Mouse (Mus musculus) forelimb bud, embryonic 11.5 days (tissue): ENCODE data around the gene Polr3a.

Experiments
- DNase-seq: peaks from one replicate; pipeline ENCODE4 v3.0.0-alpha.2; 2012; ENCODE audit warnings: low read depth, low spot score

Gene Polr3a

DNA sequence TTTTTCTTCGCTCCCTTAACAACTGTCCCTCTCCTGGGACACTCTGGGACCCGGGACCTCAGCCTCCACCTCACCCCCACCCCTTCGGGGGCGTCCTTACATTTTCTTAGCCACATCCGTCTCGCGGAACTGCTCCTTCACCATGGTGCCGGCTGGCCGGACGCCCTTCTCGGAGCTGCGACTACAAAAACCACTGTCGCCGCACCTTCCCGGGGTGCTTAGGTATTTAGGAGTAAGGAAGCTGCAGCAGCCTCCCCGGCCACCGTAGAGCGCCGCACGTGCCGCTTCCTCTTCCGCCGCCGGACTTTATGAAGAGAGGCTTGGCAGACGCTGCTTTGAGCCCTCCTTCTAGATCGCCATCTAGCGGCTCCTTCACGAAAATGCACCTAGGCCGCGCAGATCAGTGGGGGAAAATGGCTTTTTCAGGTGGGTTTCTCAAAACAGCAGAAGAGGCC lies at the start of gene Polr3a, which contains the start of gene Rps24:
Gene Polr3a (minus strand): TSS at position 286 of the 455 bp plus-strand sequence.
Gene Rps24 (plus strand): TSS at position 353 of the 455 bp plus-strand sequence.
- peak; percentile 96 for DNase-seq

DNA sequence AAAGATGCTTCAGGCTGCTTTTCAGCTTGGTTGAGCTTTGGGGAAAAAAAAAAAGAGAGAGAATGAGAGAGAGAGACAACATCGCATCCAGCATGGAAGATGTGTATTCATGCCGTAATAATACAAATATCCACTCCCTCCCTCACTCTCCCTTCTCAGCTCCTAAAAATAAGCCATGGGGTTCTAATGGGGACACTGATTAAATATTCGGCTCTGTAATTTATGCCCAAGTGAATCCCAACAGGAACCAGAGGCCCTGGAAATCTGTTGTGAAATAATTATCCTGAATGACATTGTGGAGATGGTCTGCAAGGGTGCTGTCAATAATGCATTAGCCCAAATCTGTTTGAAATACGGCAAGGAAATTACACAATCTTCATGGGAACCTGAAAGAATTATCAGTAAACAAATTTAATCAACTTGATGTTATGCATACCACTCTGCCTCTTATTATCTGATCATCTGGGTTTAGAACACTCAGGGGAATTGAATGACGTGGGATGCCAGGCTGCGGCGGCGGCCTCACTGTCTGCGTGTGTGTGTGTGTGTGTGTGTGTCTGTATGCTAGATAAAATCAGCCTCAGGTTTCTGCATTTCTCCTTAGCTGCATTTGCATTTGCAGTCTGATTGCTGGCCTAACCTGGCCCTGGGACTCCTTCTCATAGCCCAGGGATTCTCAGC lies 48.1 kb upstream of the Polr3a start:
- no peak for DNase-seq

DNA sequence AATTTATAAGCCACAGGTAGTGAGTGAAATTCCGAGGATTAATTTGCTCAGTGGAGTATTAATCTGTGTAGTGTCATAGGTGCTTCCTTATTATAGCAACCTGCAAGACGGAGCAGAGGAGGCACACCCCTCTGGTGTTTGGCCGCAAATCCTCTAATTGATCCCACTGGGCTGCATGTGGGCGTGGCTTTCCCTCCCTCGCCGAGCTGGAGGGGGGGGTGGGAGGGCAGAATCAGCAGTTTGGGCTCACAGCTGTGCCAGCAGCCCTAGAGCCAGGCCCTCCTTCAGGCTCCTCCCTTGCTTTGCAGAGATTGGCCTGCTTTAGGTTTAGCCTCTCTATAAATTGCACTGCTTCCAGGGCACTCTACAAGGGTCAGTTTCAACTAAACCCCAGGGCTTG lies 43.4 kb upstream of the Polr3a start:
- peak; percentile 75 for DNase-seq

DNA sequence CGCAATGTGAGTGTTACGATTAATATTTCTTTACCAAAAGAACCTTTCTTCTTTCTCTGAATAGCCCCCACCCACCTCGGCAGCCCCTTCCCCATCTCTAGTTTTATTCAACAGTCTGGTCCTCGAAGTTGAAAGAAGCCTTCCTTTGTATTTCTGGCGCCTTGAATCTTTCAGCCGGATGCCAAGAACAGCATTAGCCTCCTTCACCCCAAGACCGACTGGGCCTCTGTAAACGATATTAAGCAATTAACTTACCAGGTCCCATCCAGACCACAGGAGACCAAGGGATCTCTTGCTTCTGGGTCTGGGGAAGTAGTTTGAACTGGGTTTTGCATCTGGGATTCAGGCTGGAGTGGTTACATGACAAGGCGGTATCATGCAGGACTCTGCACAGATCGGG lies 39.6 kb upstream of the Polr3a start:
- DNase-seq = no peak

DNA sequence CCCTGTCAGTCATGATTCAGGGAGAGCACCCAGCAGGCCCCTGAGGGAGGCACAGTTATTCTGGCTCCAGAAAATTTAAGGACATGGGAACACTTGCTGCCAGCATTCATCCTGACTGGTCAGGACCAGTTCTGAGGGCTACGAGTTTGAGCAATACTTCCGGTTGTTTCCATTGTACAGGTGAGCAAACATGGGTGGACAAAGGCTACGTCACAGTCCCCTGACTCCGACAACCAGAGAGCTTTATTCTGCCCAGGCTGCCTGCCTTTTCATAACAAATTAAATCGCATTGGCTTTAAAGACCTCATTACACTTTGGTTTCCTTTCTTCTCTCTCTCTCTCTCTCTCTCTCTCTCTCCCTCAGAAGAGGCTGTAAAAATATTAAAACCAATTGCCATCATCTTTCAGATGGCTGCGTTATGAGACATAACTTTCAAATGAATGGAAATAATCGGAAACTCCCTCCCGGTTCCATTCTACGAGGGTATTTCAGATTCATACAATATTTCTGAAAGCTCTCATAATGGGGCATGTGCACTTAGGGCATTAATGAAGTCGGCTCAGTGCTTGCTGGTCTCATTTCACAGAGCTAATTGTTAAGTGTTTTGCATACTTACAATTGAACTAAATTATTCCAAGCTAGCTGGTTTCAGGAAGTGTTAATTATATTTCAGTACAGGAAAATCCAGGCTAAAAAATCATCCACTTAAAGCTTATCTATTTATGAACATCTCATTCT lies 39.0 kb upstream of the Polr3a start:
- DNase-seq = no peak

DNA sequence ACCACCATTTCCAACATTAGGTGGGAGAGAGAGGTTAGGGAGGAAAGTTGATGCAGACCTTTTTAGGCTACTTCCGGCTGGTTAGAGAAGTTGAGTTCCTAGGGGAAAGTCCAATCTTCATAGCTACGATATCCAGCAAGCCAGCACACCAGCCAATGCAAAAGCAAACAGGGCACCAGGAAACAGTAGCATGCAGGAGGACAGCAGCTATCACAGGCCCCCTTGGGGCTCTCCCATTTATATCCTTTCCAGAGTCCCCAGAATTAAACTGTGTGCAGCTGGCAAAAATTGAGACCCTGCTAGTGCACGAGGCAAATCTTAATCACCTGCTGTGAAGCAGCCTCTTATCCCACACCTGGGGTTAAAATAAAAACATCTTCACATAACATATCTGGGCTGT lies 38.3 kb upstream of the Polr3a start:
- DNase-seq = no peak

DNA sequence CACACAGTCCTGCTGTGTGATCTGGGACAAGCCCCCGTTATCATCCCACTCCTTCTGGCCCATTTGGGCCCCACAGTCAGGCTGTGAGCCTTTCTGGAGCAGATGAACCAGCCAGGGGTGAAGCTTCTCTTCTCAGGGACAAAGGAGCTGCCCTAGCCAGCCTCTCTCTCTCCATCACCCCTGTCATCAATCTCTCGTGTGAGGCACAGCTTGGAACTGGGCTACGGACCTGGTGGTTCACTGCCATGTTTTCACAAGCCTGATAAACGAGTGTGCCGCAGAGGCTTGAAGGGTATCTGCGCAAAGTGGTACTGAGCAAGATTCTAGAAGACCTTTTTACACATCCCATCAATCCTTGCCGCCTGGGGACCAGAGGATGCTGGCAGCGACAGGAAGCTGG lies 34.7 kb upstream of the Polr3a start:
- no peak for DNase-seq

DNA sequence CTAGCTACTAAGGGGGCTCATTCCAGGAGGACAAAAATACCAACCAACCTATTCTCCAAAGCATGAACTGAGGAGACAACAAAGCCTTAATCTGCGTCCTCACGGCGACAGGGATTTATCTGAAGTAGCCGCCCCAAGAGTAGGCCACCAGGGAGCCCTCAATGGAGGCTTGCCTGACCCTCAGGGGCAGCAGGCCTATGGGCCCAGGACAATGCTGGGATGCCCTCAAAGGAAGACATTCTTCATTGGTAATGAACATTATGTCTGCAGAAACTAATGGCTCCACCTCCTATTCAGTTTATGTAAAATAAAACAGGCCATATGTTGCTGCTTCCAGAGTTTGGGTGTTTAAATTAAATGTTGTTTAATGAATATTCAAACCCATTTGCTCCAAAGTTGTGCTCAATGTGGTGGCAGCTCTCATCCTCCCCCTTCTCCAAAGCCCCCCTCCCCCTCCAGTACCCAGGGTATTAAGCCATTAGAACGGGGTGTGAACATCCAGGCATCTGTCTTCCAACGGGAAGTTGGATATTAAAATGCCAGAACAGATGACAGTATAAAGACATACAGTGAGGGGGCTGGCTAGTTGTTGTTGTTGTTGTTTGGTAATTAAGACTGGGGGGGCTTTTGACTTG lies 25.8 kb upstream of the Polr3a start:
- DNase-seq = no peak

DNA sequence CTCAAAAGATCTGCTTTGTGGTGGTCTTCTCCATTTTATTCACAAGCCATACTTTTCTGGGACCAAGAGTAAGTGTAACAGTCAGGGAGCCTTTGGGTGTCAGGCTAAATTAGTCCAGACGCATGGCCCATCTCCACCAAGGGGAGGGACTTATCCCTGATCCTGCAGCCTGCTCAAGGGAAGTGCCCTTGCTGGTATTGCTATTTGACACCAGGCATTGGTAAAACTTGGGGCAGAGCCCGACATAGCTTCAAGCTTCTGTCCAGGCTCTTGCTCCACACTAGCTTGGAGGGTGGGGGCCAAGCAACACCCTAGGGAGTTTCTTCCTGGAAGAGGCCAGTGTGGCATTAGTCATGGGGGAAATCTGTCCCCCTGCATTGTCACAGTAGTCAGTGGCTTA lies 23.8 kb upstream of the Polr3a start:
- DNase-seq = no peak

DNA sequence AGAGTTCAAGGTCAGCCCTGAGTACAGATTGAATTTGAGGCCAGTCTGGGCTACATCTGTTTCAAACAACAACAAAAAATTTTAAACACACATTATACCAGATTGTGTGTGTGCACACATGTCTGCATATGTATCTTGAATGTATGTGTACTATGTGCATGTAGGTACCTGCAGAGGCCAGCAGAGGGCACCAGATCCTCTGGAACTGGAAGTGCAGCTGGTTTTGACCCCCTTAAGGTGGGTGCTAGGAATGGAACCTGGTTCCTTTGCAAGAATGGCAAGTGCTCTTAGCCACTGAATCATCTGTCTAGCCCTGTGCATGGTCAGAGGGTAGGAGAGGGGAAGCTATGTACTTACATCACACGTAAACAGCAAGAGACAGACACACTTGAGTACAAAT lies 23.4 kb upstream of the Polr3a start:
- no peak for DNase-seq

DNA sequence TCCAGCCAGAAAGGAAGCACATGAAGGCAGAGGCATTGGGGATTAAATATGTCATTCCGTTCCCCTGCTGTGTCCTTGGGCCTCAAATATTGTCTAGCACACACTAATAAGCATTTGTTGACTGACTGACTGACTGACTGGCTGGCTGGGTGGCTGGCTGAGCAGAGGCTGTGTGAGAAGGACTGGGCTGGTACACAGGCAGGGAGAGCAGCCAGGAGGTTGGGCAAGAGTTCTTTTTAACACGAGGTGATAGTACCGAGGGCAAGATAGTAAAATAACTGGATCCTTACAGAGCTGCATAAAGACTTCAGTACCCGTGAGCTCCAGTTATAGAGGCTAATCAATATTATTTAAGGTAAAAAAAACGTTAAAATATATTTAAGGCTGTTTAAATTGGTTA lies 22.7 kb upstream of the Polr3a start:
- DNase-seq = no peak

DNA sequence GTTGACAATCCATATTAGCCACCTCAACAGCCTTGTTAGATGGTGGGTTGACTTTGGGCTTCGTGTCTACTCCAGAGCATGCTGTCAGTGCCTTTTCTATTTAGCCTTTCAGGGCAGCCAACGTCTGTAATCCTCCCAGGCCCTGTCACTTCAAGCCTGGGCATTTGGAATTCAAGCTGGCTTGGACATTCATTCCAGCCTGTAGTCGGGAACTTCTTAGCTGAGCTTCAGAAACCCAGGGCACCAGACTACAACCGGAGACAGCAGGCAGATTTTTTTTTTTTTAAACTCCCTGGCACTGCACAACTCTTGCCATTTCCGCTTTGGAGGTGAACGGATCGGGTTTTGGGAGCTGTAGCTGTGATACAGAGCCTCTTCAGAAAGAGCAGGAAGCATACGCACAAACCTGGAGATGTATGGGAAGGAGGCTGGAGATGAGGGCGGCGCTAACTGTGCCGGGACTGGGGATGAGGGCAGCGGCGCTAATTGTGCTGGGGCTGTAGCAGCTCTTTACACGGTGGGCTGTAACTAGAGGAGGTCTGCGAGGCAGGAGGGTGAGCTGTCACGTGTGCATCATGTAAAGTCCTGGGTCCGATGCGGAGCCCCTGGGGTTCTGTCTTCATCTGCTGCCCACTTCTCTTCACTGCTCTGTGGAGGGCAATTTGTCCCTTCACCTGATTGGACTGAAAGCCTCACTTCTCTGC lies 21.4 kb upstream of the Polr3a start:
- no peak for DNase-seq

DNA sequence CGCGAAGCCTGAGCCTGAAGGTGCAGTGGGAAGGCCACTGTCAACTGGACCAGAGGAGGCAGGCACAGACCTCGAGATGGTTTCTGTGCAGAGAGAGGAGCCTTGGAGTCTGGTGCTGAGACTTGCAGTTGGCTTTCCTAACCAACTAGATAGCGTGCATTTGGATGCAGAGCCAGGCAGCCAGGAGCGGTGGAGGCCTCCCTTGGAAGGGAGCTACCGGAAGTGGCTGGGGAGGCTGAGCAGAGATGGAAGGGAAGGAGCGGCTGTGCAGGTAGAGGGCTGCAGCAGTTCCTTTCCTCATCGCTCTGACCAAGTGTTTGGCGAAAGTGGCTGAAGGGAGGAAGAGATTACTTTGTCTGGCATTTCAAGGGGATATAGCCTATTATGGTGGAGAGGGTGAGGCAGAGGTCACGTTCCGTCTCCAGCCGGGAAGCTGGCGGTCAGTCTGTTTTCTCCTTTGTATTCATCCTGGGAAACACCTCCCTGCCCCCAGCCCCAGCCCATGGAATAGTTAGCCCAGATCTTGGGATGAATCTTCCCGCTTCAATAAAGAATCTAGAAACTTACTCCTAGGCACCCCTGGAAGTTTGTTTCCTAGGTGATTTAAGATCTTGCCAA lies 20.7 kb upstream of the Polr3a start:
- no peak for DNase-seq

DNA sequence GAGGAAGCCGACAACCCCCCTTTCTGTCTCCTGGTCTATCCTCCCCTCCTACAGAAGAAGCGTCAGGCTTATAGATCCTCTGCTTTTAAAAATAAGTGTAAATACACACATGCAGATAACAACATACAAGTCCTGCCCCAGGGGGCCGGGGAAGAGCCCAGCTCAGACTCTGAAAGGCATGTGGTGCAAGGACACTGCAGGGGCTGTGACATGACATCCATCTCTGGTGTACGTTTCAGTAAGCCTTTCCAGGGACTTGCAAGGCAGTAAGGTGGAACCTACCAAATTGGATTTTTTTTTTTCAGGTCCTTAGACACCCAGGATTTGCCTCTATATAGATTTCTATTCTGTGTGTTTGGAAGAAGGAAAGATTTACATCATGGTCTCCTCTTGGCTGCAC lies 14.4 kb upstream of the Polr3a start:
- no peak for DNase-seq

DNA sequence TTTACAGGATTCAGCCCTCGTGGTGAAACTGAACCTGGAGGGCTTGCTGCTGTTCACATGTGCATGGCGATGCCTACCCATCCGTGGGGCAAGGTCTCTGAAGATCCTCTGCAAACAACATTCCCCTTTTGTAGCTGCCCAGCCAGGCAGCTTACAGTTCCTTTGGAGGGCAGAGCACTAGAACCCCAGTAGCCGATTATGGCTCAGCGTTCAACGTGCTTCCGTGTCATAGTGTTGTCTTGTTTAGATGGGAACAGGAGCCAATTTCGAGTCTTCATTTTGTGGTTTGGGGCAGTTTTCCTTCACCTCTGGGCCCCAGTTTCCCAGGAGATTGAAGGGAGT lies 14.0 kb upstream of the Polr3a start:
- DNase-seq = no peak

DNA sequence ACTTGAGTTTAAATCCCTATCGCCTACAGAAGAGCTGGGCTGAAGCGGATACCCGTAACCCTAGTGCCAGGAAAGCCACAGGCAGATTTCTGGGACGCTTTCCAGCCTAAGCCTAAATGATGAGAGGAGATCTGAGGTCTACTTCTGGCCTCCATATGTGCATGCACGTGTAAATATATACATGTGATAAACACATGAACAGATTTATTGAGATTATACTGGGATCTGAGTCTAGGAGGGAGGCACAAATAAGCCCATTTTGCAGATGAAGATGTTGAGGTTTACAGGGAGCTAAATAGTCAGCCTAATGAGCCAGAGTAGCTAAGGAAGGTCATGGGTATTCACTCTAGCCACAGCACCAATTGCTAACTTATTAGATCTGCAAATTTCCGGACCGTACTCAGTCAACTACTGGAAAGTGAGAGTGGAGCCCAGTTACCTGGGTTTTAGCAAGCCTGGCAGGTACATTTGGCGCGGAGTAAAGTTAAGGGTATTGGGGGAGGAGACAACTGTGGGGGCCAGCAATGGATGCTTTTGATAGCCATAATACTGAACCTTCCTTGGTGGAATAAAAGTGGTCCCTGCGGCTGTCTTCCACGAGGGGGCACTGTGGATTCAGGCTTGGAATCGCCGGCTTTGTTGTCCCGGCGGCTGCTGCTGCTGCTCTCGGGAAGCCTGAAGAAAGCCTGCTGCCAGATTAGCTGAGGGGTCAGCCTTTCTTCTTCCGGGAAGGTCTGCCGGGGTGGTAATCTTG lies 13.4 kb upstream of the Polr3a start:
- peak; percentile 91 for DNase-seq

DNA sequence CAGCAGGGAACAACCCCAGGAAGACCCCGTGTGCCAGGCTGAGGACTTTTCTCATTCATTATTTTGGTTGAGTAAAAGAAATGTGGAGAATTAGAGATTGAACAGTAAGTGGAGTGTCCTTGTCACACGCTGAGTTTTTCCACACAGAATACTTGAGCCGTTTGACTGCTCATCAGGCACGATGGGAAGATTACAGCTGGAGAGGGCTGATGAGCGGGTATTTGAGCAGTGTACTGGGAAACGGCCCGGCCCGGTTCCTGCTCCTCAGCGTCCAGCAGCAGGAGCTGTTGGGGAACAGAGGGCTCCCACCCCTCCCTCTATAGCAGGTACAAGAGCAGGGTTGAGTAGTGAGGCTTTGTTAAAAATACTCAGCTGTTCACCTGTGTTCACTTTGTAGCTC lies 12.6 kb upstream of the Polr3a start:
- DNase-seq = no peak

DNA sequence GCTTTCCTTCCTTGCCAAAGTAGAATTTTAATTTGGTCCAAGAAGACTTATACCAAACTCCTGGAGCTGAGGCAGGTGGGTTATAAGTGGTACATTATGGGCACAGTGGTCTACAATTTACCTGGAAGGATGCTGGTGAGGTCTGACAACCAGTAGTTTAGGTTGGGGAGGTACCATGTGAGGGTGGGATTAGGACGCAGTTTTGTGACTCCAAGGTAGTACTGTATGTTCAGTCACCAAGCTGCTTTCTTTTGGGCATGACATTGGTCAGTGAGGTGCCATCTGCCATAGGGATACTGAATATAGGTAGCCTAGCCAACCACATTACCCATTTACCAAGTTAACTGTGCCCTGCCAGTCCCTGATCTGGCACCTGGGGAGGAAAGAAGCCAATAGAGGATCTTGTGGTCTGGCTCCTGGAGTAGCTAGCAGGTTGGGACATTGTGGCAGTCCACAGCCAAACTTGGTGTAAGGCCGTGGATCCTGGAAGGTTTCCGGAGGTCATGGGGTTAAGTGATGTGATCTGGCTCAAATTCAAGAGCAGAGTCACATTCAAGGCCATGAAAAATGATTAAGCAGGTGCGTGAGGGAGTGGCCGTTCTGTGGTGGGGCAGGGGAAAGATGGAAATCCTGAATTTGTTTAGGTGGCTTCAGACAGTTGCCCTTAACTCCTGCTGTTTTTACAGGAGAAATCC lies 11.8 kb upstream of the Polr3a start:
- DNase-seq = no peak

DNA sequence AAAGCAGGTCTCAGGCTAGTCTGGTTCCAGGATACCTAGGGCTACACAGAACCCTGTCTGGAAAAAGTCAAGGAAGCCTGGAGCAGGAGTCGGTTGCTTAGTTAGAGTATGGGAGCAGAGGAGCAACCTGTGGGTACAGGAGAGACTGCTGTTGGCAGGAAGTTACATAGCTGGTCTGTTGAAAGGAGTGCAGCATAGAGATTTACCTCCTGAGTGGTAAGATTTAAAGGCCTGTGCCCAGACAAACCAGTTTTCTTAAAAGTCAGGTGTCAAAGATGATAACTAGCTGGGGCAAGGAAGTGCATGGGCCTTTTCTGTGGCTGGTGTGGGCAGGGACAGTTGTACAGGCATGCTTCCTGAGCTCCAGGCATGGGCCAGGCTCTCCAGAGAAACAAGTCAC lies 10.6 kb upstream of the Polr3a start:
- DNase-seq = no peak

DNA sequence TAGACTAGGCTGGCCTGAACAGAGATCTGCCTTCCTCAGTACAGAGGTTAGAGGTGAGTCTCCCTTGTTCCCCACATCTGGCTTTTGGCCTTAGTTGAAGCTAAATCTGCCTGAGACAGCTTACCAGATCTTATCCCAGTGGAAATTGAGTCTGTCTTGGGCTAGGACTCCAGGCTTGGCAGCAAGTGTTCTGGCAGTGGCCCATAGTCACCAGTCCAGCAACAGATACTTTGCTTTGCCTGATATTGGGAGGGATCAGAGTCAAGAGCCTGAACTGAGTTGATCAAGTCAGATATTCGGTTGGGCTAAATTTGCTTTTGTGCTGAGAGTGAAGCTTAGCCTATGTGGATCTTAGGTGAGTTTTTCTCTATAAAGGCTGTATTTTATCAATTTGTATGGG lies 9.6 kb upstream of the Polr3a start:
- no peak for DNase-seq

DNA sequence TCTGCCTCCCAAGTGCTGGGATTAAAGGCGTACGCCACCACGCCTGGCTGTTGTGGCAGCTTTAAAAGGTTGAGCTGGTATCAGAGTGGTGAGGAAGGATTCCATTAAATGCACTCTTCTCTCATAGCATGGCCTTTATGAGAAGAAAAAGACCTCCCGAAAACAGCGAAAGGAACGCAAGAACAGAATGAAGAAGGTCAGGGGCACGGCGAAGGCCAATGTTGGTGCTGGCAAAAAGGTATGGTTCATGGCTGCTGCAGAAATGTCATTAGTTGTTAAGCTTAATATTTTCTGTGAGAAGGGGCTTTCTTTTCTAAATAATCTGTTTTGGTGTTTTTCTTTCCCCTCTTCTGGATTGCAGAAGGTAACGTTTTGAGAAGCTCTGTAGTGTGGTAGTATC lies 6.4 kb upstream of the Polr3a start:
- DNase-seq = no peak
